Mouse (Mus musculus) testis, adult 2 months (tissue): ENCODE results near the gene Cnksr1.

Experiments
- CTCF ChIP-seq: fragments of 200-500 bp; IDR thresholded peaks from 2 replicates; pipeline ENCODE4 v1.5.1; 2012; ENCODE audit warnings: low read depth, mild to moderate bottlenecking, inconsistent platforms, low read length, moderate library complexity; ENCODE audit not compliant: control insufficient read depth, insufficient read depth, insufficient replicate concordance
- POLR2A ChIP-seq: fragments of 200-500 bp; IDR thresholded peaks from 2 replicates; pipeline ENCODE4 v1.6.1; 2012; ENCODE audit warnings: low read depth, mild to moderate bottlenecking, inconsistent platforms, low read length, moderate library complexity; ENCODE audit not compliant: control insufficient read depth

DNA sequence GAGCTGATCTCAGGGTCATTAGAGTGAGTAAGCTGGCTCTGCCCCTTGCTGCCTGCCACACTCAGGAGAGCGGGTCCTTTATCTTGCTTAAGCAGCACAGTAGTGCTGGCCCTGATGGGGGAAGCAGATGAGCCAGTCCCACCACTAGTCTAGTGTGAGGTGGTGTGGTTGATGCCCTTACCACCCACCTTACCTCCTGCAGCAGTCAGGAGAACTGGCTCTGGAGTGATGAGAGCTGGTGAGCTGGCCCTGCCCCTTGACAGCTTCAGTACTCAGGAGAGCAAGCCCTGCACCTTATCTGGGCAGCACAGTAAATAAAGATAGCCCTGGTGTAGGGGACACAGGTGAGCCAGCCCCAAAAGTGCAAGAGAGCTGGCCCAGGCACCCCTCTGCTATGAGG lies 57.1 kb downstream of the Cnksr1 start:
- TF ChIP-seq CTCF (no peak), POLR2A (no peak)
